Mouse (Mus musculus): ENCODE measurements around the gene Cep57l1.

The Cep57l1 gene

GRCm38 (mm10) chr10:41735398-41735797 is 74.3 kb downstream of the Cep57l1 start:
- no peak for DNase-seq

GRCm38 (mm10) chr10:41733214-41733613 is 76.5 kb downstream of the Cep57l1 start:
- DNase-seq: no peak

GRCm38 (mm10) chr10:41731932-41732331 is 77.7 kb downstream of the Cep57l1 start:
- no peak for DNase-seq

GRCm38 (mm10) chr10:41730746-41731145 is 78.9 kb downstream of the Cep57l1 start:
- DNase-seq: no peak

- no peak for DNase-seq
Observed at GRCm38 (mm10) chr10:41726215-41726614, 83.5 kb downstream of the Cep57l1 start.

GRCm38 (mm10) chr10:41719587-41719986 is 90.1 kb downstream of the Cep57l1 start:
- no peak for DNase-seq

GRCm38 (mm10) chr10:41716029-41716897 is 93.4 kb downstream of the Cep57l1 start, which contains the start of gene Ccdc162:
Ccdc162 (minus strand) TSS chr10:41716634.
- DNase-seq: peak; percentile 18 to 44

- no peak for DNase-seq
Observed at GRCm38 (mm10) chr10:41715557-41715956, 94.1 kb downstream of the Cep57l1 start.

GRCm38 (mm10) chr10:41711467-41711866 is 98.2 kb downstream of the Cep57l1 start:
- DNase-seq: peak in 1 of 2 experiments; percentile 44

- DNase-seq: no peak
Observed at GRCm38 (mm10) chr10:41710773-41711172, 98.9 kb downstream of the Cep57l1 start.

- no peak for DNase-seq
Observed at GRCm38 (mm10) chr10:41709341-41709740, 100.3 kb downstream of the Cep57l1 start.

- DNase-seq: peak; percentile 75 to 82
Observed at GRCm38 (mm10) chr10:41699669-41700068, 110.0 kb downstream of the Cep57l1 start.

GRCm38 (mm10) chr10:41697040-41697439 is 112.6 kb downstream of the Cep57l1 start:
- DNase-seq: no peak

GRCm38 (mm10) chr10:41690978-41691377 is 118.7 kb downstream of the Cep57l1 start:
- DNase-seq: peak in 1 of 2 experiments; percentile 40

GRCm38 (mm10) chr10:41689941-41690887 is 119.5 kb downstream of the Cep57l1 start:
- peak; percentile 69 to 77 for DNase-seq

GRCm38 (mm10) chr10:41684548-41684996 is 125.1 kb downstream of the Cep57l1 start:
- peak; percentile 75 to 91 for DNase-seq

- DNase-seq: peak; percentile 84 to 93
Observed at GRCm38 (mm10) chr10:41682546-41683393, 126.9 kb downstream of the Cep57l1 start.

- DNase-seq: peak; percentile 81 to 86
Observed at GRCm38 (mm10) chr10:41678746-41679360, 130.8 kb downstream of the Cep57l1 start.

- peak; percentile 40 to 68 for DNase-seq
Observed at GRCm38 (mm10) chr10:41677396-41677795, 132.3 kb downstream of the Cep57l1 start.

GRCm38 (mm10) chr10:41676661-41677061 is 133.0 kb downstream of the Cep57l1 start:
- DNase-seq: peak; percentile 74 to 83

- no peak for DNase-seq
Observed at GRCm38 (mm10) chr10:41675842-41676571, 133.7 kb downstream of the Cep57l1 start.
